Mouse (Mus musculus) hindbrain, embryonic 12.5 days (tissue): Measurements from ENCODE around the gene Vmn2r60. TPM values are rescaled to one million over a fixed set of nuclear protein-coding genes. Genes with fewer than 3 reads are reported as not detected.
"Not testable (repeated sequence)": the region's sequence is repeated elsewhere in the genome, so short reads cannot be mapped to it uniquely, and the experiment has no call there.

Source experiments
- ATAC-seq: fragments of 200-750 bp; cut with Nextera tagmentation; 2 replicates; pipeline ENCODE4 v1.8.0; 2017; ENCODE audit warnings: moderate TSS enrichment; ENCODE audit not compliant: low FRiP score
- H3K27ac ChIP-seq: fragments of 300-500 bp; sonication (generic); 2 replicates; pipeline ENCODE4 v1.5.1; 2016; ENCODE audit warnings: mild to moderate bottlenecking
- H3K27me3 ChIP-seq: fragments of 300-500 bp; sonication (generic); 2 replicates; pipeline ENCODE4 v1.6.1; 2016; ENCODE audit warnings: mild to moderate bottlenecking
- H3K36me3 ChIP-seq: fragments of 300-500 bp; sonication (generic); 2 replicates; pipeline ENCODE4 v1.6.1; 2016; ENCODE audit warnings: mild to moderate bottlenecking
- H3K4me1 ChIP-seq: fragments of 300-500 bp; sonication (generic); 2 replicates; pipeline ENCODE4 v1.6.1; 2016
- H3K4me2 ChIP-seq: fragments of 300-500 bp; sonication (generic); replicated peaks from 2 replicates; pipeline ENCODE4 v1.6.1; 2016; ENCODE audit warnings: mild to moderate bottlenecking
- H3K4me3 ChIP-seq: fragments of 300-500 bp; sonication (generic); 2 replicates; pipeline ENCODE4 v1.5.1; 2016; ENCODE audit warnings: mild to moderate bottlenecking
- H3K9ac ChIP-seq: fragments of 300-500 bp; sonication (generic); 2 replicates; pipeline ENCODE4 v1.6.1; 2016; ENCODE audit warnings: mild to moderate bottlenecking, moderate library complexity
- H3K9me3 ChIP-seq: fragments of 300-500 bp; sonication (generic); replicated peaks from 2 replicates; pipeline ENCODE4 v1.6.1; 2016; ENCODE audit warnings: mild to moderate bottlenecking
- WGBS: fragments of 180-500 bp; shearing (Covaris S2); methylation state at CpG from one replicate; pipeline ENCODE4 v1.1.7; 2016; 5-methylcytosine and 5-hydroxymethylcytosine counted together
- polyA plus RNA-seq: library from polyadenylated mRNA; unstranded; fragments of >200 nt; fragmentation: Nextera tagmentation; extraction: Ambion mirVana; gene quantifications from 2 replicates; pipeline ENCODE4 v1.2.1, GENCODE M21; 2016

The Vmn2r60 gene
- polyA plus RNA-seq: not detected in 2 replicates

GRCm38 (mm10) chr7:42107470-42107869 is at the start of gene Vmn2r60:
Gene Vmn2r60 (plus strand): TSS chr7:42107770.
- H3K27me3 ChIP-seq: no peaks in the 10 kb centered on the region
- WGBS: 78% methylated on average over 2 of the region's 2 CpGs
- no peaks in the 10 kb centered on the region for H3K4me1 ChIP-seq
- peaks cover 9% of the 10 kb centered on the region; the same call in 1 of the 2 replicates for H3K9me3 ChIP-seq
- ATAC-seq: no peak
- no peak within 1 kb of the TSS for H3K9ac ChIP-seq
- no peak within 1 kb of the TSS for H3K4me3 ChIP-seq
- H3K36me3 ChIP-seq: no peaks in the 10 kb centered on the region
- no peak within 1 kb of the TSS for H3K27ac ChIP-seq
- no peak within 1 kb of the TSS for H3K4me2 ChIP-seq

GRCm38 (mm10) chr7:42058923-42059322 is 48.6 kb upstream of the Vmn2r60 start, which contains the start of gene Vmn2r59:
Gene Vmn2r59 (minus strand): TSS chr7:42059023.
- no peak for ATAC-seq
- Histone ChIP-seq H3K4me1 (no peaks in the 10 kb centered on the region), H3K27me3 (no peaks in the 10 kb centered on the region)

GRCm38 (mm10) chr7:42107061-42107460 is 509 bp upstream of the Vmn2r60 start:
- not testable (repeated sequence) for H3K27me3 ChIP-seq, H3K4me3 ChIP-seq, H3K27ac ChIP-seq, H3K36me3 ChIP-seq, H3K4me1 ChIP-seq, H3K9ac ChIP-seq, H3K9me3 ChIP-seq, ATAC-seq, H3K4me2 ChIP-seq
- WGBS: 80% methylated on average over 14 of the region's 14 CpGs

More at GRCm38 (mm10) chr7:42058923-42059322, 48.6 kb upstream of the Vmn2r60 start, which contains the start of gene Vmn2r59:
- Histone ChIP-seq H3K27ac (no peak within 1 kb of the TSS), H3K4me3 (no peak within 1 kb of the TSS), H3K9me3 (peaks cover 7% of the 10 kb centered on the region; the same call in 1 of the 2 replicates), H3K36me3 (no peaks in the 10 kb centered on the region), H3K9ac (no peak within 1 kb of the TSS), H3K4me2 (no peak within 1 kb of the TSS)

Other genes with a start within 250 kb of the Vmn2r60 start
- not detected in 2 replicates for gene Vmn2r58, start 235.1 kb upstream of the Vmn2r60 start, polyA plus RNA-seq
- gene Vmn2r59, start 48.7 kb upstream of the Vmn2r60 start, polyA plus RNA-seq: not detected in 2 replicates
- not detected in 2 replicates for gene Vmn2r61, start 152.3 kb downstream of the Vmn2r60 start, polyA plus RNA-seq